Mouse (Mus musculus): ENCODE data around the gene Mdh1b.

- TF ChIP-seq CHD1 (IDR thresholded peaks at IDR 0.05; ENCODE audit: low read depth, low read length): no peak
- TF ChIP-seq MAX (IDR thresholded peaks at IDR 0.05; ENCODE audit: low read length): no peak
- no peak for TF ChIP-seq HCFC1 (IDR thresholded peaks at IDR 0.05; ENCODE audit: low read depth, low read length)
- no peak for TF ChIP-seq RCOR1 (conservative IDR thresholded peaks at IDR 0.05; ENCODE audit: low read depth, low read length)
- no peak for TF ChIP-seq USF1 (IDR thresholded peaks at IDR 0.05; ENCODE audit: low read depth, low read length)
- TF ChIP-seq ELF1 (IDR thresholded peaks at IDR 0.05; ENCODE audit: low read depth, low read length): no peak
- TF ChIP-seq IRF4 (IDR thresholded peaks at IDR 0.05; ENCODE audit: low read depth, low read length): no peak
- no peak for TF ChIP-seq EP300 (IDR thresholded peaks at IDR 0.05; ENCODE audit: low read length)
- no peak for TF ChIP-seq PAX5 (IDR thresholded peaks at IDR 0.05; ENCODE audit: low read length)
- no peak for TF ChIP-seq E2F4 (IDR thresholded peaks at IDR 0.05; ENCODE audit: insufficient replicate concordance, low read depth, low read length)
These were observed 64.0 kb downstream of the Mdh1b start for GRCm38 (mm10) chr1:63666089-63666488.
